Mouse (Mus musculus) spleen, adult 18-20 months (tissue): ENCODE results near the gene Uap1l1.
A peak's percentile ranks its signal among the peaks of the same experiment; 100 is the strongest.

Experiments used
- DNase-seq, 2 experiments: peaks; one replicate each; pipeline ENCODE4 v3.0.0; 2022; ENCODE audit warnings: mixed read lengths in 2 of 2

Uap1l1 gene

GRCm38 (mm10) chr2:25369996-25370395 is 4.5 kb upstream of the Uap1l1 start:
- no peak for DNase-seq

- no peak for DNase-seq
Observed at GRCm38 (mm10) chr2:25364761-25365090, 756 bp downstream of the Uap1l1 start.

GRCm38 (mm10) chr2:25364313-25364712 is 1.2 kb downstream of the Uap1l1 start:
- DNase-seq, result no peak

GRCm38 (mm10) chr2:25363478-25364178 is 1.9 kb downstream of the Uap1l1 start:
- no peak for DNase-seq

GRCm38 (mm10) chr2:25359848-25360247 is 5.6 kb downstream of the Uap1l1 start:
- no peak for DNase-seq

GRCm38 (mm10) chr2:25356208-25357079 is 9.0 kb downstream of the Uap1l1 start, which contains the start of gene Dpp7:
Dpp7 (minus strand) TSS chr2:25356359.
- peak; percentile 68 to 76 for DNase-seq

- no peak for DNase-seq
Observed at GRCm38 (mm10) chr2:25355419-25356066, 9.9 kb downstream of the Uap1l1 start.

GRCm38 (mm10) chr2:25354211-25354610 is 11.3 kb downstream of the Uap1l1 start:
- DNase-seq, result no peak

- no peak for DNase-seq
Observed at GRCm38 (mm10) chr2:25350701-25351100, 14.8 kb downstream of the Uap1l1 start.

- DNase-seq, result no peak
Observed at GRCm38 (mm10) chr2:25349499-25349898, 16.0 kb downstream of the Uap1l1 start.

GRCm38 (mm10) chr2:25348162-25348561 is 17.3 kb downstream of the Uap1l1 start:
- DNase-seq, result no peak

GRCm38 (mm10) chr2:25338303-25338702 is 27.2 kb downstream of the Uap1l1 start:
- no peak for DNase-seq

- no peak for DNase-seq
Observed at GRCm38 (mm10) chr2:25333569-25333968, 31.9 kb downstream of the Uap1l1 start.

GRCm38 (mm10) chr2:25332286-25333160 is 33.0 kb downstream of the Uap1l1 start, which contains the start of gene Man1b1:
Man1b1 (plus strand) TSS chr2:25332338.
- DNase-seq, result peak; percentile 99

- no peak for DNase-seq
Observed at GRCm38 (mm10) chr2:25331470-25331869, 34.0 kb downstream of the Uap1l1 start.

- no peak for DNase-seq
Observed at GRCm38 (mm10) chr2:25328440-25328839, 37.0 kb downstream of the Uap1l1 start.

- DNase-seq, result no peak
Observed at GRCm38 (mm10) chr2:25326036-25326435, 39.4 kb downstream of the Uap1l1 start.

GRCm38 (mm10) chr2:25320084-25320483 is 45.4 kb downstream of the Uap1l1 start:
- DNase-seq, result no peak

- DNase-seq, result peak in 1 of 2 experiments; percentile 48
Observed at GRCm38 (mm10) chr2:25318971-25319773, 46.3 kb downstream of the Uap1l1 start, which contains the start of gene Grin1. Grin1 (minus strand) TSS chr2:25319187.

GRCm38 (mm10) chr2:25318119-25318966 is 47.1 kb downstream of the Uap1l1 start:
- DNase-seq, result no peak
